Mouse (Mus musculus) CH12.LX (cell line): ENCODE data around the gene Spata7. TPM values are rescaled to one million over a fixed set of nuclear protein-coding genes. Genes with fewer than 3 reads are reported as not detected.

Experiments used
- DNase-seq: peaks from one replicate; pipeline ENCODE4 v3.0.0-alpha.2; 2013; ENCODE audit errors: extremely low read depth
- H3K27ac ChIP-seq: 2 replicates; pipeline ENCODE4 v1.5.1; 2012; ENCODE audit warnings: low read depth, mild to moderate bottlenecking, control low read depth, moderate library complexity; ENCODE audit not compliant: insufficient read depth
- H3K27me3 ChIP-seq: replicated peaks from 2 replicates; pipeline ENCODE3; 2012; ENCODE audit warnings: inconsistent platforms
- H3K36me3 ChIP-seq, 2 experiments: replicated peaks in 1 of 2; 2 replicates each; pipeline versions ENCODE3 to v1.6.1; 2012; ENCODE audit warnings: inconsistent platforms in 1 of 2, low read length in 1 of 2, mild to moderate bottlenecking in 1 of 2, mixed read lengths in 1 of 2, moderate library complexity in 1 of 2; ENCODE audit not compliant: control insufficient read depth in 1 of 2, insufficient read depth in 1 of 2
- H3K4me1 ChIP-seq, 2 experiments: 2 replicates each; pipeline ENCODE4 v1.6.1; 2012; ENCODE audit warnings: inconsistent platforms in 1 of 2, moderate library complexity in 1 of 2; ENCODE audit not compliant: insufficient read depth in 2 of 2, control insufficient read depth in 1 of 2
- H3K4me2 ChIP-seq: 2 replicates; pipeline ENCODE4 v1.6.1; 2012; ENCODE audit warnings: low read depth, mild to moderate bottlenecking, control low read depth; ENCODE audit not compliant: poor library complexity, insufficient read depth, severe bottlenecking
- H3K4me3 ChIP-seq, 3 experiments: fragments of 150-350 bp in 1 of 3; sonication (generic) in 1 of 3; replicated peaks in 1 of 3; 2 replicates each; pipeline versions ENCODE3 to v1.5.1; 2011 to 2012; ENCODE audit warnings: low read depth in 2 of 3, low read length in 2 of 3, mild to moderate bottlenecking in 2 of 3, moderate library complexity in 2 of 3, control low read depth in 1 of 3, improper control_type of control experiment in 1 of 3, inconsistent platforms in 1 of 3, mixed read lengths in 1 of 3; ENCODE audit not compliant: poor library complexity in 1 of 3
- H3K79me2 ChIP-seq: replicated peaks from 2 replicates; pipeline ENCODE4 v1.6.1; 2012; ENCODE audit warnings: mild to moderate bottlenecking, moderate library complexity; ENCODE audit not compliant: control insufficient read depth, poor library complexity, insufficient read depth, severe bottlenecking; ENCODE audit errors: extremely low read depth
- H3K9ac ChIP-seq: 2 replicates; pipeline ENCODE4 v1.6.1; 2012; ENCODE audit warnings: low read depth, mild to moderate bottlenecking, control low read depth, moderate library complexity; ENCODE audit not compliant: insufficient read depth
- H3K9me3 ChIP-seq: replicated peaks from 2 replicates; pipeline ENCODE3; 2012; ENCODE audit warnings: low read length, inconsistent platforms, mixed read lengths
- CHD2 ChIP-seq: IDR thresholded peaks from 2 replicates; pipeline ENCODE4 v1.6.1; 2011; ENCODE audit warnings: low read length, improper control_type of control experiment
- CTCF ChIP-seq, 2 experiments: IDR thresholded peaks in 1 of 2; conservative IDR thresholded peaks in 1 of 2; 2 replicates each; pipeline ENCODE4 v1.5.1; 2011 to 2012; ENCODE audit warnings: low read depth in 2 of 2, low read length in 2 of 2, improper control_type of control experiment in 1 of 2, inconsistent platforms in 1 of 2, mild to moderate bottlenecking in 1 of 2, moderate library complexity in 1 of 2
- E2F4 ChIP-seq: IDR thresholded peaks from 2 replicates; pipeline ENCODE4 v1.6.1; 2011; ENCODE audit warnings: low read depth, low read length, improper control_type of control experiment; ENCODE audit not compliant: insufficient replicate concordance
- ELF1 ChIP-seq: IDR thresholded peaks from 2 replicates; pipeline ENCODE4 v1.6.1; 2014; ENCODE audit warnings: low read depth, mild to moderate bottlenecking, inconsistent platforms, low read length, improper control_type of control experiment
- GABPA ChIP-seq: IDR thresholded peaks from 2 replicates; pipeline ENCODE4 v1.6.1; 2012; ENCODE audit warnings: low read depth, low read length, improper control_type of control experiment, inconsistent platforms; ENCODE audit not compliant: insufficient replicate concordance
- HCFC1 ChIP-seq: IDR thresholded peaks from 2 replicates; pipeline ENCODE4 v1.6.1; 2012; ENCODE audit warnings: low read depth, mild to moderate bottlenecking, inconsistent platforms, low read length, improper control_type of control experiment
- RAD21 ChIP-seq: IDR thresholded peaks from 2 replicates; pipeline ENCODE4 v1.6.1; 2011; ENCODE audit warnings: low read depth, mild to moderate bottlenecking, low read length, improper control_type of control experiment, moderate library complexity
- RCOR1 ChIP-seq: conservative IDR thresholded peaks from 2 replicates; pipeline ENCODE4 v1.6.1; 2012; ENCODE audit warnings: low read depth, mild to moderate bottlenecking, inconsistent platforms, low read length, improper control_type of control experiment
- TCF12 ChIP-seq: IDR thresholded peaks from 2 replicates; pipeline ENCODE4 v1.6.1; 2014; ENCODE audit warnings: low read depth, mild to moderate bottlenecking, inconsistent platforms, low read length, improper control_type of control experiment
- USF1 ChIP-seq: IDR thresholded peaks from 2 replicates; pipeline ENCODE4 v1.6.1; 2014; ENCODE audit warnings: low read depth, mild to moderate bottlenecking, inconsistent platforms, low read length, improper control_type of control experiment
- ZMIZ1 ChIP-seq: IDR thresholded peaks from 2 replicates; pipeline ENCODE4 v1.6.1; 2012; ENCODE audit warnings: low read depth, mild to moderate bottlenecking, inconsistent platforms, low read length, improper control_type of control experiment
- ZNF384 ChIP-seq: IDR thresholded peaks from 2 replicates; pipeline ENCODE4 v1.6.1; 2012; ENCODE audit warnings: low read depth, low read length, improper control_type of control experiment, inconsistent platforms
- dilution Hi-C: fragments of 300-500 bp; cut with MboI; formaldehyde crosslinking; loops from 2 replicates; pipeline ENCODE4 v1.14.3; 2020; ENCODE audit warnings: low sequenced_read_pairs; ENCODE audit not compliant: extremely low pct_unique_long_range_greater_than_20kb, extremely low pct_ligation_motif_present
- in situ Hi-C: fragments of 300-500 bp; cut with MboI; formaldehyde crosslinking; loops from 3 replicates; pipeline ENCODE4 v1.14.3; 2019; ENCODE audit warnings: low sequenced_read_pairs, low pct_ligation_motif_present, low pct_unique_long_range_greater_than_20kb, mixed read lengths
- polyA plus RNA-seq: library from polyadenylated mRNA; unstranded; fragments of >175 nt; gene quantifications from 2 replicates; pipeline ENCODE4 v1.2.1, GENCODE M21; 2012; ENCODE audit warnings: low read depth; ENCODE audit not compliant: insufficient read length
- total RNA-seq, 2 experiments: library from RNA; depleted of rRNA; stranded (reverse); fragments of 300-350 nt in 1 of 2; fragments of >200 nt in 1 of 2; gene quantifications; 2 replicates each; pipeline ENCODE4 v1.2.3; 2012 to 2014

Gene Spata7
- total and polyA plus RNA-seq, 3 experiments, result 6.2 to 9.4 (median 8.2) TPM

DNA sequence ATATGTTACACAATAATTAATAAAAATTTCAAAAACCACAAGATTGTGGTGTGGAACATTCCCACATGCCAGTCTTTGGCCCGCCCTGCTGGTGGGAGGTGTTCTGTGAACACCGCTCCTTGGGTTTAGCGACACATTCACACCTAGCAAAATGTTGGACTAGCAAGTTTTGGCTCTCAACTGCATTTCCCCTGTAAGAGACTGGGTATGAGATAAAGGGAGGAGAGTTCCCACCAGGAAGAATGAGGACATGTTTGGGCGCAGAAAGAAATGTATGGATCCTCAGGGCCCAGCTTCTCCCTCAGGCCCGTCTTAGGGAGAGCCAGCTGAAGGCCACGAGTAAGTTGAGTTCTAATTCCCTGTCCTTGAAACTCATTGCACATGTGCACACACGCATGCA, 34.7 kb downstream of the Spata7 start:
- Histone ChIP-seq H3K4me2 (no peak overlapping the region), H3K9me3 (no peaks in the 10 kb centered on the region), H3K36me3 (peaks cover 4 to 38% of the 10 kb centered on the region in 2 experiments), H3K27me3 (no peaks in the 10 kb centered on the region), H3K4me1 (no peaks in the 10 kb centered on the region), H3K27ac (no peak overlapping the region), H3K9ac (no peak overlapping the region), H3K79me2 (no peaks in the 10 kb centered on the region), H3K4me3 (no peak overlapping the region)
- DNase-seq, result no peak
- TF ChIP-seq RAD21 (no peak), RCOR1 (no peak), CTCF (conservative IDR thresholded peaks at IDR 0.05 in 1 of 2, IDR thresholded peaks at IDR 0.05 in 1 of 2; ENCODE audit: low read depth in 2 of 2, low read length in 2 of 2) (no peak), CHD2 (no peak), GABPA (no peak), HCFC1 (no peak)
- dilution Hi-C loops (no loop called here), in situ Hi-C loops (no loop called here)

GRCm38 (mm10) chr12:98668132-98668814, 40.3 kb downstream of the Spata7 start:
- H3K4me2 ChIP-seq, result no peak overlapping the region

DNA sequence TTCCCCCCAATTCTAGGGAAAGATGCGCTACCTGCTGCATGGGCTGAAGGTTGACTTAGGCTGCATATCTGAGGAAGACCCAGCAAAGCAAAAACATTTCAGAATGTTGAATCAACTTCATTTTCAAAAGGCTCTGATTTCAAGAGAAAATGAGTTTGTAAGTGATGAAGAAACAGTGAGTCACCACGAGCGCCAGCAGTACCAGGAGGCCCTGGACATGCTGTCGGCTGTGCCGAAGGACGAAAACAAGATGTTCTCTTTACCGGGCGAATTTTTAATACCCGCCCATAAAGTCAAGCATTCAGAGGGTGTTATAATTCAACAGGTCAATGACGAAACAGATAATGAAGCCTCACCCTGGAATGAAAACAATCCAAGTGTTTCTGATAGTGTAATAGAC, 41.1 kb downstream of the Spata7 start:
- Histone ChIP-seq H3K4me2 (no peak overlapping the region), H3K36me3 (peaks cover 9 to 27% of the 10 kb centered on the region in 2 experiments), H3K9ac (no peak overlapping the region), H3K27ac (no peak overlapping the region), H3K9me3 (peaks cover 4% of the 10 kb centered on the region), H3K27me3 (no peaks in the 10 kb centered on the region), H3K79me2 (no peaks in the 10 kb centered on the region), H3K4me3 (no peak overlapping the region), H3K4me1 (no peaks in the 10 kb centered on the region)
- in situ Hi-C loops (no loop called here), dilution Hi-C loops (no loop called here)
- no peak for TF ChIP-seq ZNF384
- no peak for TF ChIP-seq E2F4
- TF ChIP-seq TCF12, result no peak
- no peak for DNase-seq

More at GRCm38 (mm10) chr12:98668132-98668814, 40.3 kb downstream of the Spata7 start:
- no peaks in the 10 kb centered on the region for H3K27me3 ChIP-seq
- no peaks in the 10 kb centered on the region for H3K4me1 ChIP-seq
- no peak for DNase-seq
- peaks cover 9 to 25% of the 10 kb centered on the region in 2 experiments for H3K36me3 ChIP-seq
- no peak overlapping the region for H3K9ac ChIP-seq
- no peak overlapping the region for H3K4me3 ChIP-seq
- H3K9me3 ChIP-seq, result no peaks in the 10 kb centered on the region
- no peak overlapping the region for H3K27ac ChIP-seq
- dilution Hi-C loops (no loop called here), in situ Hi-C loops (no loop called here)
- TF ChIP-seq ZMIZ1 (no peak), USF1 (no peak), ELF1 (no peak), RCOR1 (no peak)
- H3K79me2 ChIP-seq, result no peaks in the 10 kb centered on the region
